Mouse (Mus musculus) limb, embryonic 14.5 days (tissue): ENCODE measurements around the gene Arl6ip1. TPM values are rescaled to one million over a fixed set of nuclear protein-coding genes. Genes with fewer than 3 reads are reported as not detected.

Experiments used
- ATAC-seq: fragments of 200-750 bp; cut with Nextera tagmentation; 2 replicates; pipeline ENCODE4 v1.8.0; 2017; ENCODE audit warnings: low read depth, moderate number of reproducible peaks, moderate TSS enrichment; ENCODE audit not compliant: low FRiP score
- DNase-seq: peaks from one replicate; pipeline ENCODE4 v3.0.0-alpha.2; 2015; ENCODE audit warnings: low spot score
- H3K27ac ChIP-seq: fragments of 300-500 bp; sonication (generic); replicated peaks from 2 replicates; pipeline ENCODE4 v1.5.1; 2014; ENCODE audit warnings: low read depth, mild to moderate bottlenecking, low read length, moderate library complexity, mixed read lengths
- H3K27me3 ChIP-seq: fragments of 300-500 bp; sonication (generic); 2 replicates; pipeline ENCODE4 v1.6.1; 2014; ENCODE audit warnings: low read length, mixed read lengths; ENCODE audit not compliant: control insufficient read depth, insufficient read depth
- H3K36me3 ChIP-seq: fragments of 300-500 bp; sonication (generic); 2 replicates; pipeline ENCODE4 v1.6.1; 2014; ENCODE audit warnings: mild to moderate bottlenecking, low read length, moderate library complexity, mixed read lengths; ENCODE audit not compliant: control insufficient read depth, insufficient read depth
- H3K4me1 ChIP-seq: fragments of 300-500 bp; sonication (generic); 2 replicates; pipeline ENCODE4 v1.6.1; 2014; ENCODE audit warnings: antibody characterized with exemption, low read length, mixed read lengths; ENCODE audit not compliant: control insufficient read depth, insufficient read depth
- H3K4me2 ChIP-seq: fragments of 300-500 bp; sonication (generic); replicated peaks from 2 replicates; pipeline ENCODE4 v1.6.1; 2014; ENCODE audit warnings: low read depth, mild to moderate bottlenecking, low read length, moderate library complexity; ENCODE audit not compliant: severe bottlenecking
- H3K4me3 ChIP-seq: fragments of 300-500 bp; sonication (generic); replicated peaks from 2 replicates; pipeline ENCODE4 v1.5.1; 2014; ENCODE audit warnings: low read length
- H3K9ac ChIP-seq: fragments of 300-500 bp; sonication (generic); 2 replicates; pipeline ENCODE4 v1.6.1; 2014; ENCODE audit warnings: mild to moderate bottlenecking, low read depth, low read length, moderate library complexity; ENCODE audit not compliant: severe bottlenecking
- H3K9me3 ChIP-seq: fragments of 300-500 bp; sonication (generic); 2 replicates; pipeline ENCODE4 v1.6.1; 2016; ENCODE audit warnings: low read length; ENCODE audit not compliant: control insufficient read depth
- POLR2A ChIP-seq: fragments of 200-500 bp; IDR thresholded peaks from 2 replicates; pipeline ENCODE4 v1.8.0; 2012; ENCODE audit warnings: inconsistent platforms, mild to moderate bottlenecking, moderate library complexity, borderline replicate concordance; ENCODE audit not compliant: insufficient read depth, insufficient read length; ENCODE audit errors: extremely low read depth
- WGBS: fragments of 180-500 bp; shearing (Covaris S2); extraction: QIAGEN DNeasy Blood & Tissue Kit; methylation state at CpG from one replicate; pipeline ENCODE4 v1.1.7; 2014; 5-methylcytosine and 5-hydroxymethylcytosine counted together
- polyA plus RNA-seq, 2 experiments: library from polyadenylated mRNA; depleted of rRNA in 1 of 2; stranded (reverse) in 1 of 2; unstranded in 1 of 2; fragments of >200 nt; fragmentation: Nextera tagmentation in 1 of 2; extraction: Ambion mirVana in 1 of 2; gene quantifications; 2 replicates each; pipeline versions ENCODE4 v1.2.1 to v1.2.3; 2012 to 2014

Arl6ip1 gene
- polyA plus RNA-seq, 2 experiments: 196 to 299 TPM

- WGBS: 95% methylated on average over 6 of the region's 6 CpGs
- Histone ChIP-seq H3K27me3 (no peaks in the 10 kb centered on the region), H3K4me2 (no peak overlapping the region), H3K27ac (no peak overlapping the region), H3K4me1 (no peaks in the 10 kb centered on the region), H3K36me3 (peaks cover 82% of the 10 kb centered on the region), H3K9ac (no peak overlapping the region), H3K4me3 (no peak overlapping the region), H3K9me3 (no peaks in the 10 kb centered on the region)
- no peak for ATAC-seq
- no peak for TF ChIP-seq POLR2A
- no peak for DNase-seq
Measured at GRCm38 (mm10) chr7:118154150-118154549, 24.7 kb upstream of the Arl6ip1 start.

DNA sequence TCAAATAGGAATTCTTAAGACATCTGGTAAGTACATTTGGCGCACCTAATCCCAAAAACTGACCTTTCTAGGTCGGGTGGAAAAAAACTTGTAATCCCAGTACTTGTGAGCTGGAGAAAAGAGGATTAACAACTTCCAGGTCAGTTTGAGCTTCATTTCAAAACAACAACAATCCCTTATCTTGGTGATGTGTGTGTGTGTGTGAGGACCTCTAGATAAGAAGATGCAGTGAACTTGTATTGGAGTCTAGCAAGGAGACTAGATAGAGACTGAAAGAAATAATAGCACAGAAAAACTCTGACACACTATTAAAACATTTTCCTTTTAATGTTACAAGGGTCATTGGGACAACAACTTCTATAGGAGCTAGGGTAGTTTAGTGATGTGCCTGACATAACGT is 14.1 kb upstream of the Arl6ip1 start:
- Histone ChIP-seq H3K4me1 (no peaks in the 10 kb centered on the region), H3K27me3 (no peaks in the 10 kb centered on the region), H3K9me3 (no peaks in the 10 kb centered on the region), H3K9ac (no peak overlapping the region), H3K4me3 (no peak overlapping the region), H3K27ac (no peak overlapping the region), H3K36me3 (peaks cover 82% of the 10 kb centered on the region), H3K4me2 (no peak overlapping the region)
- ATAC-seq: no peak
- WGBS: 83% methylated on average over 3 of the region's 3 CpGs
- TF ChIP-seq POLR2A: no peak
- no peak for DNase-seq

- no peak overlapping the region for H3K4me2 ChIP-seq
- ATAC-seq (no peak), DNase-seq (no peak)
- no peaks in the 10 kb centered on the region for H3K9me3 ChIP-seq
- 88% methylated on average over 4 of the region's 4 CpGs for WGBS
- no peak for TF ChIP-seq POLR2A
- no peak overlapping the region for H3K4me3 ChIP-seq
- H3K36me3 ChIP-seq: peaks cover 78% of the 10 kb centered on the region
- H3K4me1 ChIP-seq: no peaks in the 10 kb centered on the region
- no peaks in the 10 kb centered on the region for H3K27me3 ChIP-seq
- H3K9ac ChIP-seq: no peak overlapping the region
- no peak overlapping the region for H3K27ac ChIP-seq
Measured at GRCm38 (mm10) chr7:118143123-118143522, 13.7 kb upstream of the Arl6ip1 start.

DNA sequence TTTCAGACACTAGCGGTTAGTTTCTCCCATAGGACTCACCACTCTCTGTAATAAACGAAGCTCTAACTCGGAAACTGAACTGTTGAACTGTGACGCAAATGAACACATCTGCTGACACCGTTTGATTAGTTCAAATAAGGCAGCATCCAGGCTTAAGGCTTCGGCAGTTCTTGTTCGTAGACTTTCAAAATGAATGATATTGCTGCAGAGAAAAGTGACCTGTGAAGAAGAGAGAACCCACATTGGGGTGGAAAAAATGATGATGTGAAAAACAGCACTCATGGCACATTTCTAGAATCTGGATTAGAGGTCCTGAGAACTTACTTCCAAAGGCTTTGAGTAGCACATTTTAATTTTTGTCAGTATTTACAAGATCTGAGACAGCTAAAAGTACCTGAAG is 11.8 kb upstream of the Arl6ip1 start:
- Histone ChIP-seq H3K4me3 (no peak overlapping the region), H3K4me1 (no peaks in the 10 kb centered on the region), H3K9me3 (no peaks in the 10 kb centered on the region), H3K27ac (no peak overlapping the region), H3K4me2 (no peak overlapping the region), H3K36me3 (peaks cover 86% of the 10 kb centered on the region), H3K27me3 (no peaks in the 10 kb centered on the region), H3K9ac (no peak overlapping the region)
- WGBS: 92% methylated on average over 7 of the region's 7 CpGs
- ATAC-seq (no peak), DNase-seq (no peak)
- no peak for TF ChIP-seq POLR2A

GRCm38 (mm10) chr7:118135128-118135527 is 5.7 kb upstream of the Arl6ip1 start:
- H3K9ac ChIP-seq: no peak overlapping the region
- no peak overlapping the region for H3K4me2 ChIP-seq
- H3K4me3 ChIP-seq: no peak overlapping the region
- H3K27ac ChIP-seq: no peak overlapping the region
- H3K36me3 ChIP-seq: peaks cover 50% of the 10 kb centered on the region
- no peaks in the 10 kb centered on the region for H3K9me3 ChIP-seq
- no peak for TF ChIP-seq POLR2A
- 85% methylated on average over 11 of the region's 11 CpGs for WGBS
- H3K27me3 ChIP-seq: no peaks in the 10 kb centered on the region
- peaks cover under 1% of the 10 kb centered on the region; the same call in 1 of the 2 replicates for H3K4me1 ChIP-seq
- peak; percentile 50; the same call in 1 of the 2 replicates for ATAC-seq
- DNase-seq: no peak

- H3K36me3 ChIP-seq: peaks cover 24% of the 10 kb centered on the region
- H3K27ac ChIP-seq: peak overlapping the region; percentile 85
- ATAC-seq: peak; percentile 69
- H3K9me3 ChIP-seq: no peaks in the 10 kb centered on the region
- H3K4me2 ChIP-seq: peak overlapping the region; percentile 77
- no peak for TF ChIP-seq POLR2A
- H3K4me1 ChIP-seq: peaks cover 21% of the 10 kb centered on the region
- H3K27me3 ChIP-seq: no peaks in the 10 kb centered on the region
- no peak for DNase-seq
- 0% methylated on average over 21 of the region's 21 CpGs for WGBS
- peak overlapping the region; percentile 85 for H3K9ac ChIP-seq
- H3K4me3 ChIP-seq: peak overlapping the region; percentile 74
Measured at GRCm38 (mm10) chr7:118128925-118129429, 485 bp downstream of the Arl6ip1 start.
